Mouse (Mus musculus): Measurements from ENCODE around the gene Sertad2.

Sertad2 gene

GRCm38 (mm10) chr11:20680781-20681180, 137.7 kb downstream of the Sertad2 start:
- peak in 1 of 2 experiments; percentile 40 for DNase-seq (ENCODE audit: low spot score in 2 of 2)

DNA sequence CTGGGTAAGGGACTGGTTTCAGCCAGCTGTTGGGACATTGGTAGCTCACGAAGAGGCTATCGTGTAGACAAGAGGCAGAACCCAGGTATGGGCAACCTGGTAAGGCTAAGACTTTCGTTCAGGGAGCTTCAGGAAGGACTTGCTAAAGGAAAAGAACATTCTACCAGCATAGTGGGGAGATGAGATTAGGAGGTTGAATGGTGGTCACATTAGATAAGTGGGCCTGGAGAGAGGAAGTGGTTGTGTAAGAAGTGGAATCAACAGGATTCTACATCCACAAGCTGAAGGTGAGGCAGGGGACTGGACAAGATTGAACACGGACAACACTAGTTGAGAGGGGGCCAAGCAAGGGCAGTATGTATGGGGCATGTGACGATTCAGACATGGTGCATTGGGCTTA, 138.6 kb downstream of the Sertad2 start:
- DNase-seq (ENCODE audit: low spot score in 2 of 2): peak in 1 of 2 experiments; percentile 34

- DNase-seq (ENCODE audit: low spot score in 2 of 2): peak in 1 of 2 experiments; percentile 33
Measured at GRCm38 (mm10) chr11:20691000-20691399, 147.9 kb downstream of the Sertad2 start.
